Mouse (Mus musculus) midbrain, embryonic 15.5 days (tissue): ENCODE data around the gene Ap1b1. TPM values are rescaled to one million over a fixed set of nuclear protein-coding genes. Genes with fewer than 3 reads are reported as not detected.

Source experiments
- ATAC-seq: fragments of 200-750 bp; cut with Nextera tagmentation; replicated peaks from 2 replicates; pipeline ENCODE4 v1.8.0; 2017; ENCODE audit warnings: moderate TSS enrichment
- H3K27ac ChIP-seq: fragments of 300-500 bp; sonication (generic); 2 replicates; pipeline ENCODE4 v1.5.1; 2015; ENCODE audit warnings: mild to moderate bottlenecking, inconsistent platforms
- H3K27me3 ChIP-seq: fragments of 300-500 bp; sonication (generic); replicated peaks from 2 replicates; pipeline ENCODE4 v1.6.1; 2015; ENCODE audit warnings: inconsistent platforms
- H3K36me3 ChIP-seq: fragments of 300-500 bp; sonication (generic); replicated peaks from 2 replicates; pipeline ENCODE4 v1.6.1; 2015; ENCODE audit warnings: inconsistent platforms
- H3K4me1 ChIP-seq: fragments of 300-500 bp; sonication (generic); 2 replicates; pipeline ENCODE4 v1.6.1; 2015; ENCODE audit warnings: inconsistent platforms
- H3K4me2 ChIP-seq: fragments of 300-500 bp; sonication (generic); 2 replicates; pipeline ENCODE4 v1.6.1; 2015; ENCODE audit warnings: inconsistent platforms, mild to moderate bottlenecking, moderate library complexity
- H3K4me3 ChIP-seq: fragments of 300-500 bp; sonication (generic); 2 replicates; pipeline ENCODE4 v1.5.1; 2015; ENCODE audit warnings: mild to moderate bottlenecking, inconsistent platforms
- H3K9ac ChIP-seq: fragments of 300-500 bp; sonication (generic); 2 replicates; pipeline ENCODE4 v1.6.1; 2015; ENCODE audit warnings: mild to moderate bottlenecking, inconsistent platforms
- H3K9me3 ChIP-seq: fragments of 300-500 bp; sonication (generic); 2 replicates; pipeline ENCODE4 v1.6.1; 2016; ENCODE audit warnings: inconsistent platforms
- WGBS: fragments of 180-500 bp; shearing (Covaris S2); methylation state at CpG from one replicate; pipeline ENCODE4 v1.1.7; 2015; ENCODE audit warnings: mixed read lengths; 5-methylcytosine and 5-hydroxymethylcytosine counted together
- polyA plus RNA-seq: library from polyadenylated mRNA; unstranded; fragments of >200 nt; fragmentation: Nextera tagmentation; extraction: Ambion mirVana; gene quantifications from 2 replicates; pipeline ENCODE4 v1.2.1, GENCODE M21; 2015

Gene Ap1b1
- polyA plus RNA-seq, 1 experiment from 2014 or later = 113 TPM

DNA sequence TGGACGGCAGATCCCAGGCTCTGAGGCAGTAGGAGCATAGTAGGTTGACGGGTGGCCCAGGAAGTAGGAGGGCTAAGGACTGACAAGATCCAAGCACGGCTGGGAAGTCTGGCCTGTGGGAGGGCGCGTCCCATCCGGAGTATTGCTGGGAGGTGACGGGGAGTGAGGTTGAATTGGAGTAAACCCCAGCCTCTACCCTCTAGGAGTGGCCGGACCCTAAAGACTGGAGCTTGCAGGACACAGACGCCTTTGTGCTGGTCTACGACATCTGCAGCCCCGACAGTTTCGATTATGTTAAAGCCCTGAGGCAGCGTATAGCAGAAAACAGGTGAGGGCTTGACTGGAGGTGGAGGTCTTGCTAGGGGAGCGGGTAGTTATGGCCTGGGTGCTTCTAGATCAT is 72.6 kb downstream of the Ap1b1 start:
- ATAC-seq = no peak
- H3K4me3 ChIP-seq = no peak overlapping the region
- H3K4me1 ChIP-seq = peaks cover 63% of the 10 kb centered on the region
- no peak overlapping the region for H3K9ac ChIP-seq
- no peak overlapping the region for H3K27ac ChIP-seq
- H3K4me2 ChIP-seq = no peak overlapping the region
- H3K36me3 ChIP-seq = no peaks in the 10 kb centered on the region
- H3K9me3 ChIP-seq = no peaks in the 10 kb centered on the region
- 31% methylated on average over 14 of the region's 14 CpGs for WGBS
- peaks cover 77% of the 10 kb centered on the region for H3K27me3 ChIP-seq

DNA sequence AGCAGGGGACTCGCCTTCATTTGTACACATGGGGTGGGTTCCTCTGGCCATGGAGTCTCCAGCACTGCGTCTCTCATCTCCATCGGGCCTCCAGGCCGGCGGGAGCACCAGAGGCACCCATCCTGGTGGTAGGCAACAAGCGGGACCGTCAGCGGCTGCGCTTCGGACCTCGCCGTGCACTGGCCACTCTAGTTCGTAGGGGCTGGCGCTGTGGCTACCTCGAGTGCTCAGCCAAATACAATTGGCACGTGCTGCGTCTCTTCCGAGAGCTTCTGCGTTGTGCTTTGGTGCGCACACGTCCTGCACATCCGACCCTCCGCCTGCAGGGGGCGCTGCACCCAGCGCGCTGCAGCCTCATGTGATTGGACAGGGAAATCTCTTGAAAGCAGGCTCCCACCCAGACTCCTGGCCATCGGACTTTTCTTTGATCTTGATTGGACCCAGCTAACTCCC is 73.1 kb downstream of the Ap1b1 start:
- Histone ChIP-seq H3K9ac (no peak overlapping the region), H3K36me3 (no peaks in the 10 kb centered on the region), H3K4me3 (0 out of 2 replicates have a peak overlapping the region, but pooled peaks have one; percentile 2), H3K4me1 (peaks cover 68% of the 10 kb centered on the region), H3K27me3 (peaks cover 78% of the 10 kb centered on the region), H3K27ac (no peak overlapping the region), H3K4me2 (no peak overlapping the region), H3K9me3 (no peaks in the 10 kb centered on the region)
- no peak for ATAC-seq
- 7% methylated on average over 27 of the region's 27 CpGs for WGBS

DNA sequence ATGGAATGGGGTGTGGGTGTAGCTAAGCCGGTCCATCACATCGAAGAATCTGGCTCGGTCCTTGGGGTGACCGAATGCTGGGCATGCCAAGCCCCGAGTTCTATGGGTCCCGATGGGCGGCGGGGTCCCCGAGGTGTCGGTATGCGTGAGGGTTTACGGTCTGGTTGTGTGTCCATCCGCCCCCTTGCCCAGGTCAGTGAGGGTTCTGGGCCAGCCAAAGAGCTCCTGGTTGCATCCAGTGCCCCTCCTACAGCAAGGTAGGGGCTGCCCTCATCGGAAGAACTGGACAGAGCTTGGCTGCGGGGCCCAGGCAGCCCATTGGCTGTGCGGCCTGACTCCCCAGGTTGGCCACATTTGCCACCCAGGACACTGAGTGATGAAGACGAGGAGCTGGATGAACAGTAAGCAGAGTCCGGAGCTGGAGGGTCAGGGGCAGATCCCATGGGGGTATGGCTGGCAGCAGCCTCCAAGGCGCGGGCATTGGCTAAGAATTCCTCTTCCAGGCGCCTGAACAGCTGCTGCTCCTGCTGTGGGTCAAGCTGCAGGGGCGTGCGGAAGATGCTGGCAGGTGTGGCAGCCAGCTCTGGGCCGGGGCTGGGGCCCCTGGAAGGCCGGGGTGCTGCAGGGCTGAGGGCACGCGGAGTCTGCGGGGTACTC is 74.3 kb downstream of the Ap1b1 start:
- Histone ChIP-seq H3K36me3 (no peaks in the 10 kb centered on the region), H3K9ac (no peak overlapping the region), H3K4me1 (peaks cover 73% of the 10 kb centered on the region), H3K27me3 (peaks cover 74% of the 10 kb centered on the region), H3K27ac (no peak overlapping the region), H3K9me3 (no peaks in the 10 kb centered on the region), H3K4me2 (peak overlapping the region; percentile 48), H3K4me3 (peak overlapping the region; percentile 29)
- ATAC-seq = no peak
- 51% methylated on average over 28 of the region's 28 CpGs for WGBS

DNA sequence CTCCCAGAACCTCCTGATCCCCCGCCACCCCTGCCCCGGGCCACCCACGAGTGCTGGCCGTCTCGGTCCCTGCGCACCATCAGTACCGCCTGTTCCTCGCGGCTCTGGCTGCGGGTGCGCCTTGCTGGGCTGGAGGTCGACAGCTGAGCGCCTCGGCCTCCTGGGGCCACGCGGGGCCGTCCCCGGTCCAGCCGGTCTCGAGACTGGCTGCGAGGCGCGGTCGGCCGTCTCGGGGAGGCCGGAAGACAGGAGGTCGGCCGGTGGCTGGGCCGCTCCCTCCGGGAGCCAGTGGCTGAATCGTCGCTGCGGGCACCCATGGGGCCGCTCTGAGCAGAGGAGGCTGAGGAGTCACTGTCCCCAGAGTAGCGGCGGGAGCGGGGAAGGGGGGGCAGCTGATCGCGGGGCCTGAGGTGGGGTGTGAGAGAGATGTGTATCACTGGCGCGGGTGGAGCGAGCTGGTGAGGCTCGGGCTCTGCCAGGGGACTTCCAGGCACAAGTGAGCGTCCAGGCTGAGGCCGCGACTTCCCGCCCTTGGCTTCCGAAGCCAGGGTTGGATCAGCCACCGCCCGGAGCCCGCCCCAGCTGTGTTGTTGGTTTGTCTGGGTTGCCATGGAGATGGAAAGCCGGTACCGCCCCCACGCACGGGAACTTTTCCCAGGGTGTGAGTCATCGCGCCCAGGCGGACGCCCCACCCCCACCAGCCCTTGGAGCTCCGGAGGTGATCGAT is 75.0 kb downstream of the Ap1b1 start:
- no peak for ATAC-seq
- 4% methylated on average over 62 of the region's 62 CpGs for WGBS

DNA sequence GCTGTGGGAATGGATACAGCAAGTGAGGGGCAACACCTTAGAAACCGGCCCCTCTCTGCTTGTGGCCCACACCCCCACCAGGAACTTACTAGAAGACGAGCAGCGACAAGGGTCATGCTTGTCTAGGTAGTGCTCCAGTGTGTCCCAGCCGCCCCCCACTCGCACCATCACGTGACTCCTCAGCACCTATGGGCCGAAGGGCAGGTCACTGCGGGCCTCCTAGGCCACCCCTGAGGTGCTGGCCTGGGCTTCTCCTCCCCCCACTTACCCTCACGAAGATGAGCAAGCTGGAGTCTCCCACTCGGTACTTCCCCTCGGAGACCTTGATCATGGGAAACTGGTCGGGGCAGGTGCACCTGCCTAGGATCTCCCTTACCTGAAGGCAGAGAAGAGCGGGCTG is 75.7 kb downstream of the Ap1b1 start:
- peaks cover 66% of the 10 kb centered on the region for H3K4me1 ChIP-seq
- no peak for ATAC-seq
- WGBS = 23% methylated on average over 13 of the region's 13 CpGs

More for the DNA sequence above, 75.0 kb downstream of the Ap1b1 start:
- Histone ChIP-seq H3K27me3 (peaks cover 70% of the 10 kb centered on the region), H3K4me2 (peak overlapping the region; percentile 48), H3K4me1 (peaks cover 67% of the 10 kb centered on the region), H3K27ac (no peak overlapping the region), H3K9ac (0 out of 2 replicates have a peak overlapping the region, but pooled peaks have one; percentile 16), H3K4me3 (peak overlapping the region; percentile 29), H3K36me3 (no peaks in the 10 kb centered on the region), H3K9me3 (no peaks in the 10 kb centered on the region)

DNA sequence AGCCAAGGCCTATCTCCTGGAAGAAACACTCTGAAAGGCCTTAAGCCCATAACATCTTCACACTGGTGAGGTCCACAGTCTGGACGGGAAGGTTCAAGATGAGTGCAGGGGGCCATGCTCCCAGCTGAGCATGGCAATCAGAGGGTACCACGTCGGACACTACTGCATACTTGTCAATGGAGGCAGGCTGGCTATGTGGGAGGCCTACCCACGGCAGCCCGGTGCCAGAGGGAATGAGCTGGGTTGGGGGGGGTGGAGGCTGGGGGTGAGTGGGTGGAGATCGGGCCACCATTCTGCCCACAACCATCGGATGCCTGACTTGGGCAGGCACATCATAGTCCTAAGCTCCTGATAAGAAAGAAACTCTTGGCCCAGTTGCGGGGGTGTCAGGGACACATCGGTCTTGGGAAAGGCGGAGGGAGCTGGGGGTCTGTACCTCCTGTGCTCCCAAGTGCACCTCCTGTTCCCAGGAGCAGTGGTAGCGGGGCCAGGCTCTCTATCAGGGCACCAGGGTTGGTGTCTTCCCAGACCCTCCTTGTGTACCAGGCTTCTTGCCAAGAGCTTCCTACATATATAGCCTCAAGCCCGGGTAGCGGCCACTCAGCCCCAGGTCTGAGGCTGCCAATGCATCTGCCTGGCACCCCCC is 76.4 kb downstream of the Ap1b1 start:
- no peak for ATAC-seq
- Histone ChIP-seq H3K4me2 (peak overlapping the region; percentile 80; the same call in 1 of the 2 replicates), H3K9ac (no peak overlapping the region), H3K36me3 (peaks cover 2% of the 10 kb centered on the region; the same call in 1 of the 2 replicates), H3K4me1 (peaks cover 62% of the 10 kb centered on the region), H3K4me3 (no peak overlapping the region), H3K9me3 (no peaks in the 10 kb centered on the region), H3K27ac (no peak overlapping the region), H3K27me3 (peaks cover 55% of the 10 kb centered on the region)
- 64% methylated on average over 13 of the region's 13 CpGs for WGBS

More for the DNA sequence above, 75.7 kb downstream of the Ap1b1 start:
- H3K4me2 ChIP-seq = peak overlapping the region; percentile 48
- H3K27me3 ChIP-seq = peaks cover 62% of the 10 kb centered on the region
- H3K9ac ChIP-seq = no peak overlapping the region
- H3K9me3 ChIP-seq = no peaks in the 10 kb centered on the region
- H3K27ac ChIP-seq = no peak overlapping the region
- peak overlapping the region; percentile 29 for H3K4me3 ChIP-seq
- no peaks in the 10 kb centered on the region for H3K36me3 ChIP-seq

DNA sequence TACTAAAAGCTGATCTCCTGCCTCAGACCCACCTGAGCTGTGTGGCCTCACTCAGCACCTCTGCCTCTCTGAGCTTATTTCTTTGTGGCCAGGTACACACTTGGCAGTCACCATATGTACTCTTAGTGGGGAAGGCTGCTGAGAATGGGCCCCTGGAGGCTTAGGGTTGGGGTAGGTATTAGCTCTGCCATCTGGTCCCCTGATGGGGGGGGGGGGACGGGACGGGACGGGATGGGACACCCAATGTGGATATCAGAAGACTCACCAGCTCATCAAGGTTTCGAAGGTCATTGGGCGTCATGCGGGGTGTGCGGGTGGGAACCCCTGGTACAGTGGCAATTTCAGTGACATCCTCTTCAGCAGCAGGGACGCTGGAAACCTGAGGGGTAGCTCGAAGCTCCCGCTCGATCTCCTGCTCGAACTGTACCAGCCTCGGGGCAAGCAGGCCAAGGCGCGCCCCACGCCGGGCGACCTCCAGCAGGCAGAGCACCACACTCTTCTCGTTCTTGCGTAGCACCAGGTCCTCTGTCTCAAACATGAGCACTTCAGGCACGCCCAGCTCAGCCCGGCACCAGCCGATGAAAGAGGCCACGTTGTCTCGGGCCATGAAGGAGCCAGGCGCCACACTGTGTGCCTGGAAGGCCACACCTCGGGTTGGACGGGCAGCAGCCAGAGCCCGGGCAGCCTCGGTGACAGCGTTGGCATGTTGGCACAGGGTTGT is 77.1 kb downstream of the Ap1b1 start:
- Histone ChIP-seq H3K4me1 (peaks cover 56% of the 10 kb centered on the region), H3K36me3 (peaks cover 10% of the 10 kb centered on the region), H3K27ac (no peak overlapping the region), H3K9ac (0 out of 2 replicates have a peak overlapping the region, but pooled peaks have one; percentile 59), H3K27me3 (peaks cover 53% of the 10 kb centered on the region), H3K9me3 (no peaks in the 10 kb centered on the region), H3K4me2 (peak overlapping the region; percentile 80), H3K4me3 (peak overlapping the region; percentile 88)
- ATAC-seq = no peak
- WGBS = 54% methylated on average over 31 of the region's 31 CpGs

DNA sequence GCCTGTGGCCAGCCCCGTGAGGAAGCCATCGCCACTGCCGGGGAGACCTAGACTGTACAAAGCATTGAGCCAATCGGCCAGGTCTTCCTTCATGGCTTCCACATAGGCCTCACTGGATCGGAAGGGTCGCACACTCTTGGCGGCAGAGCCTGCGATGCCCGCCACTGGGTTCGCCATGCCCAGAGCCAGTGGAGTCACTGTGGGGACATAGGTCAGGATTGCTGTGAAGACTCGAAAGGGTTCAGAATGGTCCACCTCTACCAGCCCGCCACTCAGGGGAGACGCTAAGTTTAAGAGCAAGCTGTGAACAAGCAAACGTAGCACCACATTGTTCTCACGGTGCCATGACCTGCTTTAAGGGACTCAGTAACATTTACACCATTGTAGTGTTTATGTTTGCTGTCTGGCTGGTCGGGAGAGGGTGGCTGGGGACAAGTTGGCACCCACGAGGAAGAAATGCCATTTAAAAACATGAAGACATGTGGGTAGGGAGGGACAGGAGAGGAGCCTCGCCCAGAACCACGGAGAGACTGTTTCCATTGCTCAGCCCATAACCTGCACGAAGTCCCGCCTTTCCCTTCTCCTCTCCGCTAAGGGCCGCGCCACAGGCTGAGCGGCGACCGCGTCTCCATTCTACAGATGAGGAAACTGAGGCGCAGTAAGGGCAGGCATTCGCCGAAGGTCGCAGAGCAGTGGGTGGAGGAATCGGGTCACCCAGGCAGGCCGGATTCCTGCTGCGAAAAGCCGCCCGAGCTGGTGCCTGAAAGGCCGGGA is 77.8 kb downstream of the Ap1b1 start:
- Histone ChIP-seq H3K4me2 (peak overlapping the region; percentile 80), H3K27ac (0 out of 2 replicates have a peak overlapping the region, but pooled peaks have one; percentile 18), H3K4me1 (peaks cover 50% of the 10 kb centered on the region), H3K9me3 (no peaks in the 10 kb centered on the region), H3K4me3 (peak overlapping the region; percentile 88), H3K36me3 (peaks cover 17% of the 10 kb centered on the region), H3K27me3 (peaks cover 46% of the 10 kb centered on the region), H3K9ac (peak overlapping the region; percentile 59)
- 13% methylated on average over 38 of the region's 38 CpGs for WGBS
- peak; percentile 31 for ATAC-seq

DNA sequence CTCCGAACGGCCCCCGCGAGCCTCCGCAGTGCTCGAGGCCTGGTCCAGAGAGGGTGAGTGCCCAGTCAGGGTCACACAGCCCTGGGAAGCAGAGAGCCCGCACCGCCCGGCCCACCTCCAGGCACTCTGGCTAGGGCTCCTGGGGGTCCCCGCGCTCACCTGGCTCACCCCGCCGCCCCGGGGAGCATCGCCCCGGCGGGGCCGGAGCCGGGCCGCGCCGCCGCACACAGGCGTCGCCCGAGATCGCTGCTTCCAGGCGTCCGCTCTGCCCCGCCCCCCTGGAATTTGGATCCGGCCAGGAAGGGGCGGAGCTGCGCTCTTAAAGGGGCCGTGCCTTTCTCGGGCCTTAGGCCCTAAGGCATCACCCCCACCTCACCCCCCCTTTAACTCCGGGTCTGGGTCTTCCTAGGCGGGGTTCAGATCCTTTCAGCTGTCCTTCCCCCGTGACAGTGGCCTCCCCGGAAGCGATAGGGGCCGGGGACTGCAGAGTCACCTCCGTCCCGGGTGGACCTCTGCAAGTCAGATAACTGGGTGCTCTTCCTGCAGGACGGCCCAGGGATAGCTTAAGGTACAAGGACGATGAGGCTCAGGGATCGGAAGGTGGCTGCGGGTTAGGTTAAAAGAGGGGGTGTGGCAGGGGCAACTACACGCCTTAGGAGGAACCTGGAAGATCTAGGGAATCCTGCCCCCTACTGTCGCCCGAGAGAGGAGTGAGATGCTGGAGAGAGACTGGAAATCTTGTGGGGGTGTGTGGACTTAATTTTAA is 78.6 kb downstream of the Ap1b1 start, which contains the start of gene Gas2l1:
Gas2l1 (minus strand) TSS at position 272 of the 766 bp plus-strand sequence.
- H3K9ac ChIP-seq = peak within 1 kb of the TSS; percentile 59
- H3K4me2 ChIP-seq = peak within 1 kb of the TSS; percentile 80
- H3K27ac ChIP-seq = peak within 1 kb of the TSS; percentile 34; the same call in 1 of the 2 replicates
- H3K9me3 ChIP-seq = no peaks in the 10 kb centered on the region
- peaks cover 45% of the 10 kb centered on the region for H3K4me1 ChIP-seq
- H3K27me3 ChIP-seq = peaks cover 38% of the 10 kb centered on the region
- H3K36me3 ChIP-seq = peaks cover 20% of the 10 kb centered on the region
- ATAC-seq = peak; percentile 85
- peak within 1 kb of the TSS; percentile 88 for H3K4me3 ChIP-seq
- WGBS = under 1% methylated on average over 47 of the region's 50 CpGs

DNA sequence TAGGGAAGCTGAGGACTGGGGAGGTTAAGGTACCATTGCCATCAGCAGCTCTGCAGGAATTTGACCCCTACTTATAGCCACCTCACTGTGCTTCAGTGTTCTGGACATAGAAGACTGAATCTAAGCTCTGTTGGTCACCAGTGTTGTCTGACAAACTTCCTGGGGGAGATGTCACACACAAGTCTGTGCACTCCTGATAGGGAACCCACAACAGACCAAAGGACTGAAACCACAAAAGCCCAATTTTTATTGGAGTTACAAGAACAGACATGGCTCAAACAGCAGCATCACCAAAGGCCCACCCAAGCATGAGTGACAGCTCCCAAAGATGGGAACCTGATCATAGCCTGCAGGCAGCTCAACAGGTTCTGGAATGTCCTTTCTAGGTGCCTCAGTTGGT is 80.4 kb downstream of the Ap1b1 start:
- no peak overlapping the region for H3K4me3 ChIP-seq
- no peaks in the 10 kb centered on the region for H3K9me3 ChIP-seq
- H3K4me2 ChIP-seq = no peak overlapping the region
- H3K36me3 ChIP-seq = peaks cover 37% of the 10 kb centered on the region
- H3K4me1 ChIP-seq = peaks cover 32% of the 10 kb centered on the region
- H3K27me3 ChIP-seq = peaks cover 21% of the 10 kb centered on the region
- no peak for ATAC-seq
- no peak overlapping the region for H3K27ac ChIP-seq
- H3K9ac ChIP-seq = no peak overlapping the region
